Mouse (Mus musculus) common myeloid progenitor, adult 5-6 weeks (primary cell): ENCODE measurements around the gene Epha4. TPM values are rescaled to one million over a fixed set of nuclear protein-coding genes. Genes with fewer than 3 reads are reported as not detected.

Experiments
- ATAC-seq: replicated peaks from 2 replicates; pipeline ENCODE4 v1.8.0; 2016; ENCODE audit warnings: low read depth, mild to moderate bottlenecking, moderate TSS enrichment, inconsistent platforms; ENCODE audit not compliant: poor library complexity, severe bottlenecking
- total RNA-seq: library from RNA; stranded (forward); fragments of 200-1000, 187-1606 nt; gene quantifications from 2 replicates; pipeline ENCODE4 v1.2.3, GENCODE M21; 2017

Gene Epha4
- total RNA-seq, 1 experiment from 2014 or later: 1.5 TPM

DNA sequence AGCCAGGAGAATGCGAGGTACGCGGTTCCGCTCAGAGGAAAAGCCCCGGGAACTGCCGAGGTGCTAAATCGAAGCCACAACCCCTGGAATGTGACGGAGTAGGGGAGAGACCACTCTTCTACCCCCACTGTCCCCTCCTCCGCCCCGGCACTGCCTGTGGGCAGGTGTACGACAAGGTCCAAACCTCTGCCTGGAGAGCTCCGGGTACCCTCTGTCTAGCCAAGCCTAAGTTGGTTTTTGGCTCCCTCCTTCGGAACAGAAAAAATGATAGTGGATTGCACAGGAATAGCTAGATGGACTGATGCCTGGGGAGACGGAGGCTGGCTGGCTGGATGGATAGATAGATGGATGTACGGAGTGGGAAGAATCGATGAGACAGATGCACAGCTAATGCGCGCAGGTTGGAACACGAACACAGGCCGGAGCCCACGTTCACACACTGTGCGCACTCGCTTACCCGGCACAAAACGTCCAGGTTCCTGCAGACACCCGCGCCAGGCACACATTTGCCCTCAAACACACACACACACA is 1.4 kb downstream of the Epha4 start:
- peak; percentile 9; the same call in 1 of the 2 replicates for ATAC-seq

DNA sequence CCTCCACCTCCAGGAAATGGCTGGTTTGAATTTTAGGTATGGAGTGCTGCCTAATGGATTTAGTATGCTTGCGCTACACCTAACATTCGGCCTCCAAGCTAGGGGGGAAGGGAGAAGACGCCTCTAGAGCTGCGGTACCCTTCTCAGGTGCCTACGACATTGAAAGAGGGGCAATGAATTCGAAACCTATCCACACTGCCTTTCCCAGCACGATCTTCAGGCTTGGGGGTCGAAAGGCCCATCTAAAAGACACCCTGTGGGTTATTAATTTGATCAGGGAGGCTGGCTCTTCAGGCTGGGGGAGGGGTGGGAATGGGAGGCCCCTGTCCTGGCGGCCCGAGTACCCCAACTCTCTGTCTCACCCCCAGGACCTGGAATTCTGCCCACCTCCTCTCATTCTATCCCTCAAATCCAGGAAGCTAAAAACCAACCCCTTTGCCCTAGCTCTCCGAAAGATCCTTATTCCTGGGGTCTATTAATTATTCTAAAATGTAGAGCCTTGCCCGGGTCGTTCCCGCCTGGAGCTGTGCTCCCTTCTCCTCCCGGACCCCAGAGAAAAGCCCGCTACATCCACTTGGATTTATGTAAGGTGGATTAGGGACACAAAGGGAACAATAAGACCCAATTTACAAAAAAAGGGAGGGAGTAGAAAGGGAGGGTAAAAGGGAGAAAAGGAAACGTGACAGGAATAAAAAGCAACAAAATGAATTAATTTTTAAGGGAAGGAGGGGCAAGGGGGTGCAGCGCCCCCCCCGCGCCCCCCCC is 2.3 kb downstream of the Epha4 start:
- ATAC-seq: no peak

DNA sequence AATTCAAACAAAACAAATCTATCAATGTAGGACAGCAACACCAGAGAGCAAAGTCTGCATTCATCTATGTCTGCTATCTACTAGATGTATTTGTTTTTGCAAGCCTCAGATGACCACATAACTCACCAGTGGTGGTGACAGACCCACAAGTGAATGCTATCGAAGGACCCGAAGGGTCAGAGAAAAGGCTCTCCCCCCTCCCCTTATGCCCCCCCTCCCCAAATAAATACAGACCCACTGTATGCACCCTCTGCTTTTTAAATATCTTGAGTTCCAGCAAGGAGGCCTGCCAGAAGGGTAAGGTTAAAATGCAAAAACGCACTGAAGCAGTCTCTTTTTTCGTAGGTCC is 2.9 kb downstream of the Epha4 start:
- no peak for ATAC-seq

DNA sequence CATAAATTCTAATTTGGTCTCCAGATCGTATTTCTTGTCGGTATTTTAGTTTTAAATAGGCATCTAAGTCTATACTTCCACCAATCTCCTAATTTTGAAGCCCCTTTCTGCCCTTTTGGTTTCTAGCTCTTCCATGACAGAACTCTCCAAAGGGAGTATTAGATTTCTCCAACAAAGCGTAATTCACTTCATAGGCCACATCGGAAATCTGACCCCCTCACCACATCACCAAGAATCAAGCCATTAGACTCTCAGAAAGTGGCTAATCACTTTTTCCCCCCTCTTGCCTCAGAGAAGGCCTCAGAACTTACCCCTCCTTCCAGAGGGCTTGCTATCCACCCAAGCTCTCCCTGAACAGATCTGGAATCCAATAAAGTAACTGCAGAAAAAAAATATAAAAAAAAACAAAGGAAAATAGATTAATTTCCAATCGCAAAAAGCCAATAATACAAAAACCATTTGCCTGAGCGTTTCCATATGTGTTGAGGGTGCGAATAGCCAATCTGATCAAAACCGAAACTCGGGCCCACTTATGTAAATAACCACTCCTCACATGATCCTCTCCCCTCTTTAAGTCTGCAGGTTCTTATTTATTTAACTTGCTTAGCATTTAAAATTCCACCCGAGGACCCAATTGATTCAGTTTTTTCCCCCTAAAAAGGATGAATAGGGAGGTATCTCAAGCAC is 3.4 kb downstream of the Epha4 start:
- ATAC-seq: no peak

DNA sequence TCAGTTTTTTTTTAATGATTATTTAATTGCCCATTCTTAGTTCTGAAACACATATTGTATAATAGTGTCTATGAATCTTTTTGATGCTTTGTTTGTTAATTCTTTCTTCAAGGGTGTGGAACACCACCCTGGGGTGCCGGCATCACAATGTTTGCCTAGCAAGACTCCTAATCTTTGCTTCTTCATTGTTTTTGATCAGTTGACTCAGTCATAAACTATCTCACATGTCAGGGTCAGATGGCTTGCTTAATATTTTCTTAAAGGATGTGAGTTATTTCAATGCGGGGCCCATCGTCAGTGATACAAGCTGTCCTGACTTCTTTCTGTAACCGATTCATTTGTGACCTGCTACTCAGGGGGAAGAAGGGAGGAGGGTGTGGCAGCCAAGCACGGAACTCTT is 4.3 kb downstream of the Epha4 start:
- no peak for ATAC-seq

DNA sequence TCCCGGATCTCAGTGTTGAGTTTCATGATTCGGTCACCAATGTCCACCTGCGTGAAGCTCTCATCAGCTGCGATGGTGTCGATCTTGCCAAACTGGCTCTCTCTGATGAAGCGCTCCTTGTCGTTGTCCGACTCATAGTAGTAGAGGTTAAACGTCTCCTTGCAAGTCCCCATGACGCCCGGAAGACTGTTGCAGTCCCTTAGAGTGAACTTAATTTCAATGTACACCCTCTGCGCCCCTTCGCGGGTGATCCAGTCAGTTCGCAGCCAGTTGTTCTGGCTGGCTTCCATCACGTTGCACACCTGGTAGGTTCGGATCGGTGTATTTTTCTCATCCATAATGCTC is 8.1 kb downstream of the Epha4 start:
- no peak for ATAC-seq

DNA sequence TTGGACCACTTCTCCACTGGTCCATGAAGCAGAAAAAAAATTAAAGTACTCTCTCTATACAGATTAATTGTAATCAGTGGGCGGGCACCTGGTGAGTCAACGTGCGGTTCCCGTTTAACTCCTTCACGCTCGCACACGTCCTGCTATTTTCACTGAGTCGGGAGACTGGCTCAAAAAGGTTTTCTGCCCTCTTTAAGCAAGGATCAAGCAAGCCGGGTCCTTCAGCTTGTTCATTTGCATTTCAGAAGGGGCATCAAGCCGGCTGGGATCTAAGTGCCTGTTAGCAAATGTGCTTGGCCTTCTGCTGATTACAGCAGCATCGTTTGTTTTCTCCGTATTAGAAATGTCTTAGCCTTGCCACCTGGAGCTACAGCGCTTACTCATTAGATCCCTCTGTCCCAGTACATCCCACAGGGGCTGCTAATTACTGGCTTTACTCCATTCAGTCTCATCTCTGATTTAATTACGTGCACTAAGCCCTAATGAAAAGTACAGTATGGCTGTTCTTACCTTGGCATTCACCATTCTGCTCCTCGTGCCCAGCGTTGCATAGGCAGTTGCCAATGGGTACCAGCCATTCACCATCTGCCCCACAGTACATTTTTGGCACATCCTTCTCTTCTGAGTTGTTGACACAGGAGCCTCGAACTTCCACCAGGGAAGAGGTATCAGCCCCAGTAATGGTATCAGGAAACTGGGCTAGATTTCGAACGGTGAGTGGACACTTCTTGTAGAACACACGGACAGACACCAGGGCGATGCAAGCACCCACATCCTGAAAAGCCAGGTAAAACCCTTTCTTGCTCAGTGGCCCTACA is 8.6 kb downstream of the Epha4 start:
- no peak for ATAC-seq

DNA sequence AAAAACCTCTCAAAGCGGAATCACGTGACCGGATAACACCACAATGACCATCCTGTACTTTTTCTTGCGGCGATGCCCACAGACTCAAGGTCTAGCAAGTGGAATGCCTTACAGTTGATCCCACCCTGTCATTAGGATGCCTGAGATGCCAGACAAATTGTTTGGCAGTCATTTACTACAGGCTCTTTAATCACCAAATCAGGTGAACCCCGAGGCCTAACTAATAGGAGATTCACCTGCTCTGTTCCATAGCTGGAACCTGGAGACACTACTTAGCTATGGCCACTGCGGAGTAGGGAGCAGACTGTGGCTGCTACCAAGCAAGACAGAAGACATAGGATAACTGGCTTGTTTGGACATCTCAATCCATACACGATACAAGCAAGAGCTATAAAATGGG is 9.6 kb downstream of the Epha4 start:
- no peak for ATAC-seq

DNA sequence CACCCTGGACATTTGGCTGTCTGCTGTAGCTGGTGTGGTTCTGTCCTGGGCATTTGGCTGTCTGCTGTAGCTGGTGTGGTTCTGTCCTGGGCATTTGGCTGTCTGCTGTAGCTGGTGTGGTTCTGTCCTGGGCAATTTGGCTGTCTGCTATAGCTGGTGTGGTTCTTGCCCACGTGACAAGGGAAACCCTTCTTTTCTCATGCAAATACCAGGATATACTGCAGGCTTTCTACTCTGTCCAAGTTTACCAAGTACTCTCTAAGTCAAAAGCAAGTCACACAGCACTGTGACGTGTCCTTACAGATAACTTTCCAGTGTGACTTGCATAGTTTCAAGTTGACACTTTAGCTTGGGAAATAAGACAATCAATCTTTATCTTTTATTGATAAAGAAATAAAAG is 10.1 kb downstream of the Epha4 start:
- ATAC-seq: no peak

DNA sequence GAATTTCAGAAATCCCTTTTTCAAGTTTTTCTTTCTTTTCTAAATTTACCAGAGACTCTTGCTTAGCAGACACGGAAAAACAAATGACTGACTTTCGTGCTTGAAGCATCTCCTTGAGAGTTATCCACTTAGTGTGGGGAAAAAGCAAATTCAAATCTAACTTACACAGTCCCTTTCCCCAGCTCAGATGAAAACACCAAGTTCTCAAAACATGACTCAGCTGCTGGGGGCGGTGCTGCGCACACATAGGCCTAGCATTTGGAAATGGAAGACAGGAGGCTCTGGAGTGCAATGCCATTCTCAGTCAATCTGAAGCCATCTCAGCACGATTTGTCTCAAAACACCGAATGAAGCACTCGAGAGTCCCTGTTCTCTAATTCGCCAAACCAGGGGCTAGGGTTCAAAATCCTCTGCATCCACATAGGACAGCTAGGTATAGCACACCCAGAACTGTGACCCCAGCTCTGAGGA is 11.1 kb downstream of the Epha4 start:
- no peak for ATAC-seq

DNA sequence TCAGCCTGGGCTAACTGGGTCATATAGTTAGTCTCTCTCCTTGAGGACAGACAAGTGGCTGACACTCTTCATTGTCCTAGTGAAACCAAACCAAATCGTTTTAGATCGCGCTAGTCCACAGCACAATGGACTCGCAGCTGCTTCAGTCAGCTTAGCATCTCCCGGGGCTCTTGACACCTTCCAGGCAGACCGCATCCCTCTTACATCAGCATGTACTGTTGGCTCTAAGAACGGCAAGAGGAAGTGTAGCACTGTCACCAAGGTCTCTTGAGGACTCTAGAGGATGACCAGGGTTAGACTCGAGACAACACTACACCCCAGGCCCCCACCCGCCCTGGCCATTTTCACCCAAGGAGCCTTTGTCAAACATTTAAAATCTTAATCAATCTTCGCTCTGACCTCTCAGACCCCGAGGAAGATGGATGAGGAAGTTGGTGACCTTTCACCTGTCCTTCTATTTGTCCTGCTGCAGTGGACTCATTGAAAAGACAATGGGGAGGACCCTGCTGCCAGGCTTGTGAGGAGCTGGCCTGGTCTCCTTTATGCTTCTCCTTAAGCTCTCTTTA is 12.3 kb downstream of the Epha4 start:
- no peak for ATAC-seq

DNA sequence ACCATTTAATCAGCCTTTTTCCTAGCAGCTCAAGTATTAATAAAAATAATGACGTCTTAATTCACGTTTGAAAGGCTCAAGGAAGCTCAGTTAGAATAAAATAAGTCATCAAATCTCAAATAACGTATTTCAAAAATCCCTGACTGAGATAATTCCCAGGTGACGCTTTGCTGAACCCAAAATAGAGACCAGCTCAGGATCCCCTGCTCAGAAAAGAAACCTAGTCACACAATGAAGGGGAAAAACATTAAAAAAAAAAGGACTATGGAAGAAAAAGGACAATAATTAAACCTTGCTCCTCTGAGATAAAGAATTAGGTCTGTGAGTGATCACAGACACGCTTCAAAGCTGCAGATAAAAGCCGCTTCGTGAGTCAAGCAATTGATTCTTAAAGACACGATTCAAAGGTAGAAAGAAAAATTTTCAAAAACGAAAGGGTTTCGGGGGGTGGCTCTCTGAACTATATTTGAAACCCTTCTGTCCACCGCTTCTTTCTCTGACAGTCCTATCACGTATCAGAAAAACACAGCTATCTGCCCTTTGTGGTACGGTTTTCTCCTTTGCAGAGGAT is 13.4 kb downstream of the Epha4 start:
- no peak for ATAC-seq

DNA sequence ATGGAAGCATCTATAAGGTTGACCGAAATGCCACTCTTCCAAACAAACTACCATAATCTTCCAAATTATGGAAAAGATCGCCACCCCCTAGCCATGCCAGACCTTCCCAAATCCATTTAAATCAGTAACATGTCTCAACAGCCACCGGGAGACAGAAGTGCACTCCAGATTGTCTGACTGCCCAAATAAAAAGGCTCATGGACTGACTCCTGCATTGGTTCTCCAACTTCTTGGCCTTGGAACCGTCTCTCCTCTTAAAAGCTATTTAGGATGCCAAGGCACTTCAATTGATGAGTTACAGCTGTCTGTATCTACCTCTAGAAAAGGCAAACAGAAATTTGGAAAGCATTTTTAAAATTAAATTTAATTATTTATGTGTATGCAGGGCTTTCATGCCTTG is 17.4 kb downstream of the Epha4 start:
- ATAC-seq: no peak

DNA sequence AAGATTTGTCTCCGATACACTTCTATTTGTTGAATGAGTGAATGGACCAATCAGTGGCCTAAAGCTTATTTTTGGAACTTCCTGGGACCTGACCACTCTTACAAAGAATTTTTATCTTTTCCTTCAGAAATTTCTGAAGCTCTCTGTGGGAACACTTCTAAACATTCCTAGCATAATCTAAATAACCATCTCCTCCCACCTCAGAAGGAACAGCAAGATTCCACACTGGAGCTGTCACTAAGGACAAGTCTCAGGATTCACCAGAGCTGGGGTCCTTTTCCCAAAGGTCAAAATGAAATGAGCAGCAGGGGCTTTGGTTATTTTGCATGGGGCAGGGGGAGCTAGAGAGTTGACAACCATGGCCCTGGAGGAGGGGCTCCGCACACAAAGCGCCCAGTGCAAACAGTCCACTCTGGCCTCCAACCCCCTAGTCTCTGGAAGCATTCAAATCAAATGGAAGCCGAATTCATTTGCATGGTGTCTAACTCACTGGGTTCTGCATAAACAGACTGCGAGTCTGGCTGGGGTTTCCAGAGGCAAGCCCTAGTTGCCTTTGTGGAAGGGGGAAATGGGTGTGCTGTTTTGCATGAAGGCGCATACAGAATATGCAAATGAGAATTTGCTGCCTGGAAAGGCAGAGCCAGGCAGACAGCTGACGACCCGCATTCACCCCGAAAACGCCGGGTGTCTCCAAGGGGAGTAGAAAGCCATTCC is 18.3 kb downstream of the Epha4 start:
- no peak for ATAC-seq

DNA sequence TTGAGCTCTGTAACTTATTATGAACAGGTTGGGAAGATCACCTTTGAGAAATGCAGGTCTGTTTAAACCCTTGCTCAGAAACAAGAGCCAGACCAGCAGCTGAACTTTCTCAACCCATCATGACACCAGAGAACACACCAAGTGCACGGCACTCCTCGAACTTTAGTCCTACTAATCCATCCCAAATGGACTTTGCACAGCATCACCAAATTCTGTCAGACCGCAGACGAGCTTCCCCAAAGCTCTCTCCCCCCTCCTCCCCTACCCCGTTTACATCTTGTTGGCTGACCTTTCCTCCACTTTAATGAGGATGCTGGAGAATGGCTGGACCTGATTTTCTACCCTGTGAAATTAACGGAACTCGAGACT is 19.1 kb downstream of the Epha4 start:
- no peak for ATAC-seq

DNA sequence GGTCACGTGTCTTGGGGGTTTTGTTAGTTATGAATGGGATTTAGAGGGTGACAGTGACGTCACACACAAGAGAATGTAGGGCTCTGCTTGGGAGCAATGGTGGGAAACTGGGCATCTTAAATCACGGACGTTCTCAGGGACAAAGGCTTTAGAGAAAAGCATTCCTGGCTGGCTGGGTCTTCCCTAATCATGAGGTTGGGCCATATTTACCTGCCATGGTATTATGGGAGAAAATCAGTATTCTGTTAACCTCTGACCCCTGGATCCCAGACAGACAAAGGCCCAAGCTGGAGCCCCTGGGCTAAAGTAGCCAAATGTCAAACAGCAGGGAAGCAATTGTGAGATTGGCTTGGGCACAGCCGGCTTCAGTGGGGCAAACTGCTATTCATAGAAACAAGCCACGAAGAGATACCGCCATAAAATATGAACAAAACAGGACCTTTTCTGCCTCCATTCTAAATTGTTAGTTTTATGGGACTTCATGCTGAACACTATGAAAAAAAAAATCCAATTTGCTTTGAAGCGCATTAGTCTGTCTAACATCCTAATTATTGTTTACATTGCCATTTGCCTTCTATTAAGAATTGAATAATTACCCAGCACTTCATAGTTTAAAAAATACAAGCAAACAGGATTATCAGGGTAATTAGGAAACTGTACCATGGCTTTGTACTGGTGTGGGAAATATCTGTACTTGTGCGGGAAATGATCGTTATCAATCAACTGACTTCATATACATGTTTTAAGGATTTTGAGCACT is 19.7 kb downstream of the Epha4 start:
- no peak for ATAC-seq

DNA sequence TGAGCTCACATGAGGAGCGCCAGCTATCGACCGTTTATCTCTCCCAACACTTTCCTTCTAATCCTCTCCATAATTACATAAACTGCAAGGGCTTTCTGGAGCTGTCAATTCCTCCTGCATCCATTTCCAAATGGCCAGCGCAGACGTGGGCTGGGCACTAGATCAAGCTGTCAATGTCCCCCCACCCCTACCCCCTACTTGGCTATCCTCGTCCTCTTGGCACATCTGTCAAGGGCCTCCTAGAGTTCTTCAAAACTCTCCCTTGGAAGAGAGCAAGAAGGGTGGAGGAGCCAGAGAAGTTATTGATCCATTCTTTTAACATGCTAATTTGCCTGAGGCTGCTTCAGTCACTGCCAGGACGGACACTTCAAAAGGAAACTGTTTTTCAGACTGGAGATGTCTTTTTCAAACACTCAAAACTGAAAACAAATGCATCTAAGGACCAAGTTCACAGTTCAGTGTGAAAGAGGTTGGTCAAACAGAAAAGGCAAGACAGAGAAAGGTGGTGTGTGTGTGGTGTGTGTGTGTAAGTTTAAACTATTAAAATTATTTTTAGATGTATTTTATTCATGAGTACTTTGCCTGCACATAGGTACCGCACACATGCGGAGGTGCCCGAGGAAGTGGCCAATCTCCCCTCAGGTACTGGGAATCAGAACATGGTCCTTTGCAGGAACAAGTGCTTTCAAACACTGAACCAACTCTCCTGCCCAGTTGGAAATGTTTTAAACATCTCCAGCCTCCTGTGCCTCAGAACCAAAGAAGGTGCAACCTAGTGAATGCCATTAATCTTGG is 20.9 kb downstream of the Epha4 start:
- ATAC-seq: no peak

DNA sequence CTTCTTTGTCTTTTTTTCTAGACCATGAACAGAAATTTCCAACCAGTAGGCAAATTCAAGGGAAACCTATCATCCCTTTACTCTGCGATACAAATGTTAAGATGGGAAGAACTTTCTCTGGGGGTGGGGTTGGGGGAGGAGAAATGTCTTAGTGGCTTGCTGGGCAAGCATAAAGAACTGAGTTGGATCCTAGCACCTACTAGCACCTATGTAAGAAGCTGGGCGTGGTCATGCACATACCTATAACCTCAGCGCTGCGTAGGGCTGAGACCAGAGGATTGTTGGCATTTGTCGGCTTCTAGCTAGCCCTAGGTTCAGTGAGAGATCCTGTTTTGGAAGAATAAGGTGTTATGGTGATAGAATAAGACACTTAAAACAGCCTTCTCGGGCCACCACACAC is 24.7 kb downstream of the Epha4 start:
- ATAC-seq: no peak
